Mouse (Mus musculus) cerebellum, adult 2 months (tissue): ENCODE data around the gene Hdac9.

ENCODE experiments used
- CTCF ChIP-seq: fragments of 200-500 bp; IDR thresholded peaks from 2 replicates; pipeline ENCODE4 v1.5.1; 2011; ENCODE audit warnings: low read depth, mild to moderate bottlenecking, control low read depth, low read length, moderate library complexity, borderline replicate concordance; ENCODE audit not compliant: insufficient read depth
- POLR2A ChIP-seq: fragments of 200-500 bp; IDR thresholded peaks from 2 replicates; pipeline ENCODE4 v1.6.1; 2011; ENCODE audit warnings: low read length, control low read depth, borderline replicate concordance; ENCODE audit not compliant: insufficient read depth

- TF ChIP-seq POLR2A, result no peak
- TF ChIP-seq CTCF, result no peak
These were observed 762.1 kb downstream of the Hdac9 start for GRCm38 (mm10) chr12:34154757-34155156.
